Comparison of ENCODE assay signal across 16 mouse cellular contexts in genomic region chr3:26916607-26917006, GRCm38 (mm10).
"Had no signal": no experiment of that assay in that cellular context is flagged by ENCODE, and none has a peak within 500 bp of the region (broad histone marks: within the 10 kb centered on the region; RNA-seq: fewer than 3 reads in every experiment).

No protein-coding gene starts in this region.

- H3K4me3 ChIP-seq: neural tube, embryonic 13.5 days; neural tube, embryonic 15.5 days; stomach, embryonic 15.5 days had no signal

- H3K27ac ChIP-seq: neural tube, embryonic 13.5 days; neural tube, embryonic 15.5 days; stomach, embryonic 15.5 days; stomach, postnatal 0 days had no signal

- H3K4me1 ChIP-seq: stomach, embryonic 15.5 days had no signal

- H3K9ac ChIP-seq: neural tube, embryonic 13.5 days; neural tube, embryonic 15.5 days; stomach, embryonic 15.5 days had no signal

- H3K4me2 ChIP-seq: neural tube, embryonic 13.5 days; neural tube, embryonic 15.5 days; stomach, embryonic 15.5 days had no signal

- DNase-seq: retina, postnatal 1 day; right cerebral cortex, adult 18-20 months; right cerebral cortex, postnatal 14 days; right cerebral cortex, postnatal 25 days; right cerebral cortex, postnatal 4 days; spleen, adult 18-20 months; thymus, adult 18-20 months; thymus, adult 2 months; thymus, postnatal 14 days; thymus, postnatal 25 days; thymus, postnatal 36 days; thymus, postnatal 4 days had no signal

- H3K9me3 ChIP-seq: neural tube, embryonic 13.5 days; neural tube, embryonic 15.5 days; stomach, embryonic 15.5 days had no signal

- H3K36me3 ChIP-seq: neural tube, embryonic 13.5 days; neural tube, embryonic 15.5 days; stomach, embryonic 15.5 days had no signal

- H3K27me3 ChIP-seq: neural tube, embryonic 13.5 days; neural tube, embryonic 15.5 days; stomach, embryonic 15.5 days had no signal
